Mouse (Mus musculus): Measurements from ENCODE around the gene Smg8. TPM values are rescaled to one million over a fixed set of nuclear protein-coding genes. Genes with fewer than 3 reads are reported as not detected.

Smg8 gene
- polyA plus RNA-seq, 1 experiment from 2014 or later, result 21.2 TPM

DNA sequence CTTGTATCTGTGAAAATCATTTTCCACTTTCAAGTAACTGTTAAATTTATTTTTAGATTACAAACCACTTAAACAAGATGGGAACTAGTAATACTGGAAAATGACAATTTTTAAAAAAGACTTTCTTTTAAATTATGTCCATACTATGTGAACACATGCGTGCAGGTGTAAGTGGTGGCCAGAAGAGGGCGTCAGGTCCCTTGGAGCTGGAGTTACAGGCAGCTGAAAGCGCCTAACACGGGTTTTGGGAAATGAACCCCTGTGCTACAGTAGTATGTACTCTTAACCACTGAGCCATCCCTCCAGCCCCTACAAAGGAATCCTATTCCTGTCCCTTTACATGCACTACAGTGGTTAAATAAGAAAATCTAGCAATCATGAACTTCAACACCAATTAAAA is 50.4 kb downstream of the Smg8 start:
- H3K9ac ChIP-seq, result no peak overlapping the region
- H3K27ac ChIP-seq, result no peak overlapping the region
- H3K27me3 ChIP-seq, result no peaks in the 10 kb centered on the region
- peaks cover 15% of the 10 kb centered on the region; the same call in 1 of the 2 replicates for H3K36me3 ChIP-seq
- no peaks in the 10 kb centered on the region for H3K9me3 ChIP-seq (replicated peaks)
- no peak for ATAC-seq (replicated peaks; ENCODE audit: low FRiP score)
- WGBS, result 78% methylated on average over 4 of the region's 4 CpGs
- H3K4me1 ChIP-seq, result no peaks in the 10 kb centered on the region
- no peak overlapping the region for H3K4me3 ChIP-seq (replicated peaks)
- H3K4me2 ChIP-seq, result no peak overlapping the region

DNA sequence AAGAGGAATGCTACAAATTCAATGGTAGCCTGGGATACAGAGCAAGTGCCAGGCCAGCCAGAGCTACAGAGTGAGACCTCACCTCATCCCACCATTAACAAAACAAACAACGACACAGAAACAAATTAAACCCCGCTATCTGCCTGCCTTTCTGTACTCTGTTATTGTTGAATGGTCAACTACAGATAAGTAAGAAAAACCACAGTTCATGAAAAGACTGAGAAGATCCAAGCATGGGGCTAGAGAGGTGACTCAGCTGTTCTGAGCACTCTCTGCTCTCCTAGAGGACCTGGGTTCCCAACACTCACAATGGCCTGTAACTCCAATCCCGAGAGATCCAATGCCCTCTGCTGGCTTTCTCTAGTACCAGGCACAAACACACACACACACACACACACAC is 58.4 kb downstream of the Smg8 start:
- Histone ChIP-seq H3K9me3 (replicated peaks) (no peaks in the 10 kb centered on the region), H3K27me3 (no peaks in the 10 kb centered on the region), H3K9ac (no peak overlapping the region), H3K4me2 (no peak overlapping the region), H3K36me3 (no peaks in the 10 kb centered on the region), H3K4me3 (replicated peaks) (no peak overlapping the region), H3K4me1 (0 out of 2 replicates have a peak, but pooled peaks cover 3% of the 10 kb centered on the region), H3K27ac (no peak overlapping the region)
- 94% methylated on average over 3 of the region's 3 CpGs for WGBS
- no peak for ATAC-seq (replicated peaks; ENCODE audit: low FRiP score)

MicroRNA genes within 50 kb of the gene (microRNA counts, 519-probe panel; counts per million panel counts)
- microRNA mmu-miR-301a, result 3,507 counts per million, percentile 91 among the panel's probes with 10 or more counts

Small RNA genes within 50 kb of the gene (microRNA-seq; reads per million reads assigned to microRNA genes)
- 724 reads per million, percentile 77 among the genes with 10 or more reads in this experiment for gene Mir301

Other genes starting within 250 kb of the Smg8 start
- gene Ypel2, start 93.1 kb downstream of the Smg8 start, polyA plus RNA-seq (2015; fragmentation: Nextera tagmentation; extraction: Ambion mirVana), result 10.1 and 10.4 TPM in 2 replicates
- gene Gdpd1, start 12.7 kb downstream of the Smg8 start, polyA plus RNA-seq (2015; fragmentation: Nextera tagmentation; extraction: Ambion mirVana), result 24.2 and 25.6 TPM in 2 replicates
- 12.1 and 12.3 TPM in 2 replicates for gene Prr11, start 21.9 kb upstream of the Smg8 start, polyA plus RNA-seq (2015; fragmentation: Nextera tagmentation; extraction: Ambion mirVana)
- gene Ska2, start 22.5 kb upstream of the Smg8 start, polyA plus RNA-seq (2015; fragmentation: Nextera tagmentation; extraction: Ambion mirVana), result 61.0 and 66.0 TPM in 2 replicates
- 29.1 and 33.4 TPM in 2 replicates for gene Trim37, start 40.3 kb upstream of the Smg8 start, polyA plus RNA-seq (2015; fragmentation: Nextera tagmentation; extraction: Ambion mirVana)

All from kidney, embryonic 15.5 days (tissue).